Mouse (Mus musculus): ENCODE measurements around the gene Actr3.

The Actr3 gene

GRCm38 (mm10) chr1:125435369-125436135 lies at the start of gene Actr3:
Actr3 (minus strand) TSS chr1:125435727.
- DNase-seq (ENCODE audit: low read depth), result peak; percentile 99

- DNase-seq (ENCODE audit: low read depth), result no peak
These were observed 47.1 kb upstream of the Actr3 start for GRCm38 (mm10) chr1:125482459-125483287.

GRCm38 (mm10) chr1:125481842-125482241 lies 46.3 kb upstream of the Actr3 start:
- DNase-seq (ENCODE audit: low read depth), result no peak

DNA sequence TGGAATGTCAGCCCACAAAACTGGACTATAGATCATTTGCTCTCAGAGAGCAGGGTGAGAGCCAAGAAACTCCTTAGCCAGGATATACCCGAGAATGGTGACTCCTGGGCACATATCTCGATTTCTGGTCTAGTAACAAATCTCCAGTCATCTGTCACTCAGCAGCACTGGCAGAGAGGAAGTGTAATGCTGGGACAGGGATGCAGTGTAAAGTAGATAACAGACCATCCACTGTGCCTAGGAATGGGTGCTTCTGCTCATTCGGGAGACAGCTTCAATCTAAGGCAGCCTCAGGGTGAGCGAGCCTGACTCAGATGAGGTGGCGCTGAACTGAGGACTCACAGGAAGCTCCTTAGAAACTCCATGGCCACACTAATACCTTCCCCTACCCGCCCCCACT lies 43.1 kb upstream of the Actr3 start:
- DNase-seq (ENCODE audit: low read depth), result no peak

DNA sequence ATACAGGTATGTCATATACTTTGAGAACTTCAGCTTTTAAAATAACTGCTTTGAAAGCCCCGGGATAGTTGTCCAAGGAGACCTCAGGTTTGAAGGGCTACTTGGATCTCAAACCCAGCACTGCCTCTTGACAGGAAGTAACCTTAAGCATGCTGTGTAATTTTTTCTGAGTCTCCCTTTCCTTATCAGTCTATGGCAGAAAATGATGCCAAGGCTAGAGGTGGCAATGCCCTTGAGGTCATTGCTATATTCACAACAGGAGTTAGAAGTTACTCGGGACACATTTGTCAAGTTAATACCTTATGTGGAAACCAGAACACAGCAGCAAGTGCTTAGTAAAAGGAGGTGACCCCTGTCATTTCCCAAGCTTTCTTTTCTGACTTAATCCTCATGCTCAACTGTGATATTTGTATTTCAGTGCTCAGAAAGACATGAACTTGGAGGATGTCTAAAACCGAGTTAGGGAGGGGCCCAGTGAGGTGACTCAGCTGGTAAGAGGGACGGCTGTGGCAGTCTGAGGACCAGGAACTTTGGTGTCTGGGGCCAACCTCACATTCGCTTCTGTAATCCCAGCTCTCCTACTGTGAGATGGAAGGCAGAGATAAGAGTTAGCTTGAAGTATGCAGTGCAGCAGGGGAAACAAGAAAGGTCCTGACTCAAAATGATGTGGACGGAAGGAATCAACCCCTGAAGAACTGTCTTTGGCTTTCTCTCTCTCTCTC lies 40.6 kb upstream of the Actr3 start:
- no peak for DNase-seq (ENCODE audit: low read depth)

DNA sequence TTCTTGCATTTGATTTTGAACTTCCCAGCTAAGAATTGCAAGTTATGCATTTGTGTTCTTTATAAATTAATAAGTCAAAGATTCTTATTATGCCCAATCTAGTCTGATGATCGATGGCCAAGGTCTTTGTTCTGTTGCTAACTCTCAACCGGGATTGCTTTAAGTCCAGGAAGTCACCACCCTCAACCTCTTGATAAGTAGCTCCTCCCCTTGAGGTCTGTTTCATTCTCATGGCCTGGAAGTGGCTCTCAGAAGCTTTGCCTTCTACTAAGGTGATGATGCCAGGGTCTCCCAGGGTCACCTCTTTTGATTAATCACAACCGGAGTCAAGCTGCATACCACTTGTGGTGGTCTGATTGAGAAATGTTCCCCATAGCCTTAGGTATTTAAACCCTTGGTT lies 38.3 kb upstream of the Actr3 start:
- DNase-seq (ENCODE audit: low read depth), result no peak

DNA sequence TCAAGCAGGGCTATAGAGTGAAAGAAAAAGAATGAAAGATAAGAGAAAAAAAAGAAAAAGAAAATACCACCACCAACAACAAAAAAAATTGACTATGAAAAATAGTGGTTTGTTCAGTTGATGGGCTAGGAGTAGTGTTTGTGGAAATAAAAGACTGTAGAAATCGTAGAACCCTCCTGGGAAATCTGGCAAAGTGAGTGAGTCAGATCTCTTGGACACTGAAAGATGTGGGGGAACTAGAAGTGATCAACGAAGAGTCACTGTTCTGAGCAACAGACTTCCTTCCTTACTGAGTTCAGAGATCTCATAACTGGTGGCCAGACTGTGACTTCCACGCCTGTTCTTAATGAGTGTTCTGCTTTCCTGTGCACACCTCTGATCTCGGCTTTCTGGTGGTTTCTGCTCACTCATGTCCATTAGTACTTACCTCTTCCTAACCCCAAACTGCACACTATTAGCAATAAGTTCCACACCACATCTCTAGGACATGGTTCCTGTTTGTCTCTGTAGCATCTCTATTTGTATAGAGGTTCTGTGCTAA lies 37.7 kb upstream of the Actr3 start:
- no peak for DNase-seq (ENCODE audit: low read depth)

DNA sequence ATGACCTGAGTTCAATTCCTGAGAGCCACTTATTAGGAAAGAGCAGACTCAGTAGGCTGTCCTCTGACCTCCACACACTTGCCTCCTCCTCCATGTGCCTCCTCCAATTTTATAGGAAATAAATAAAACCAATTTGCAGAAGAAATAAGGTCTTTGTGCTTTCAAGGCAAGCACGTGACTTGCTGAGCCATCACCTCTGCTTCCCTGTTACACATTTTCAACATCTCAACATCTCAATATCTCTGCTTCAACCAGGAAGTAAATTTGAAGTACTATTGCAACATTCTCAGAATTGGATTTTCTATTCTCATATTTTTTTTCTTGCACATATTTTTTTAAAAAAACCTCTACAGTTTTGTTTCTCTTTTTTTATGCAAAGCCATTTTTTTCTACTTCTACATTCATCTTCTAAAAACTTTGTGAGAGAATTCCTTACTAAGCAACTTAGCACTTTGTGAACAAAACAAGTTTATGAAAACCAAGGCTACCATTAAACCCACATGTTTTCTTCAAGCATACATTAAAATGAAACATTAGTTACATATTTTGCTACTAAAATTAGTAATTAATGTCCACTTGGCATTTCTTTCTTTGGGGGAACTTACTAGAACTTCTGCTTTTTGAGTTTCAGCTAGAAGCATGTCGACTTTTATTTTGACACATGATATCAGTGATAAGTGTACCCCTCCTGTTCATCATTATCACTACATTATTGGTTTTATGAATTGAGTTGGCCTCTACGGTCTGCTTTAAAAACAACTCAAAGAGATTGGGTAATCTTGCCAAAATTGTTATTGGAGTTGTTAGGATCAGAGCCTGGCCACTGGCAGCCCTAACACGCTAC lies 35.5 kb upstream of the Actr3 start:
- no peak for DNase-seq (ENCODE audit: low read depth)

GRCm38 (mm10) chr1:125467936-125468335 lies 32.4 kb upstream of the Actr3 start:
- DNase-seq (ENCODE audit: low read depth), result no peak

DNA sequence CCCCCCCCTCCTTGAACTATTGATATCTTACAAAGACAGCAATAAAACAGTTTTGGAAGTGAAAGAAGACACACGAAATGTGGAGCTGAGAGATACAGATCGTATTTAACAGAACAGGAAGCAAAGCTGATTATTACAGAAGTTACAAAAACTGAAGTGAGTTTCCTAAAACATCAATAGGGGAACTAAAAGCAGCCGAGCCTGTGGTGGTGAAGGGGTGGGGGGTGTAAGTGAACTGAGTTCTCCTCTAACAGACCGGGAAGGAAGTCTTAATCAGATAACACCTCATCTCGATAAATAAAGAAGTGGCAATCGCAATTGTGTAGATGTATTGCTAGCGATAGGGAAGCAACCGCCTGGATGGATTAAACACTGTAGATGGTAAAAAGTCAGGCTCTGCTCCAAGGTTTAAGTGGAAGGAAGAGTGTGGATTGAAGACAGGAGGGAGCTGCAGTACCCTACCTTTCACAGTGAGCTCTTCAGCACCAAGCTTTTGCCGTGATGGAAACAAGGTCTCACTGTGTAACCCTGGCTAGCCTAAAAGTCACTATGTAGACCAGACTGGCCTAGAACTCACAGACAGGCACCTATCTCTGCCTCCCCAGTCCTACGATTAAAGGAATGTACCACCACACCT lies 31.2 kb upstream of the Actr3 start:
- no peak for DNase-seq (ENCODE audit: low read depth)

DNA sequence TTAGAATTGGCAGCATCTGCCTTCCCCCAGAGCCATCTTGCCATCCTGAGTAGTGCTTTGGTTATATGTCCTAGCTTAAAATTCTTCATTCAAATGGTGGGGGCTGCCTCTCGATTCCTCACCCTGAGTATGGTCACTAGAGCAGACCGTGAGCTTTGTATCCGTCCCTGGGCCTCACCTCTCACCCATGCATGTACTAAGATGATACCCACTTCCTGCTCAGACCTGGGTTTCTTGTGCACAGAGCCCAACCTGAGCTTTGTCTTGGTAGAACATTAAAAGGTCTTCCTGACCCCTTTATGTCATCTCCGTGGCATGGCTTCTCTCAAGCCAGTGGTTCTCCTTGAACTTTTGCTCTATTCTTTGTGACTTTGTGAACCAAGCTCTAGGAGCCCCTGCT lies 28.5 kb upstream of the Actr3 start:
- DNase-seq (ENCODE audit: low read depth), result no peak

DNA sequence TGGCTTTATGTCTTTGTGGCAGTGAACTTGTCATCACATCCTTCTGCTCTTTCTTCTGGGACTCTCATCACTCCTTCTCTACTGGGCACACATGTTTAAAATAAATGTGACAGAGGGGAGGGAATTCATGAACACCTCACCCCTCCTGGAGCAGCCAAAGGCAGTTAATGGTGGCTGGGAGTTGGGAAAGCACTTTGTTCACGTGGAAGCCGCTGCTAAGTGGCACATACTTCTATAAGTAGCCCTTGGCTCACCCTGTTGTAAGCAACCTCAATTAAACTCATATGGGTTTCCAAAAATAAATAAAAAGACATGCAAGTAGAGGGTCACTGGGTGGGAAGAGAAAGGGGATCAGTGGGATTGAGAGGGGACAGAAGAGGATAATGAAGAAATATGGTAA lies 27.8 kb upstream of the Actr3 start:
- DNase-seq (ENCODE audit: low read depth), result no peak

- DNase-seq (ENCODE audit: low read depth), result no peak
These were observed 27.4 kb upstream of the Actr3 start for GRCm38 (mm10) chr1:125462917-125463316.

DNA sequence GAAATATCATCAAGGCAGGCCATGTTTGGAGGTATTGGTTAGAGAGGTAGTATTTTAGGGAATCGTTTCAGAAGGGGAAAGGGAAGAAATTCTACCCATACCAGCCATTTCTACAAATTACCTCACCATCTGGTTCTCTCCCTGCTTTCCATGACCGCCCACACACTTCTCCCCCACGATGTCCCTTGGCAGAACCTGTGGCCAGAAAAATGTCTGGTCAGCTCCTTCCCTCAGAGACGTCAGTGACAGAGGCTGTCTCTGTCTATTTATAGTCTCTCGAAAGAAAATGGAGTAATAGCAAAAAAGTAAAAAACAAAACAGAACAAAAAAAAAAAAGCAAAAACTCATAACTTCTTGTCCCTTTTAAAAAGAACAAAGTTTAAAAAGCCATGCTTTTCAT lies 23.0 kb upstream of the Actr3 start:
- DNase-seq (ENCODE audit: low read depth), result no peak

DNA sequence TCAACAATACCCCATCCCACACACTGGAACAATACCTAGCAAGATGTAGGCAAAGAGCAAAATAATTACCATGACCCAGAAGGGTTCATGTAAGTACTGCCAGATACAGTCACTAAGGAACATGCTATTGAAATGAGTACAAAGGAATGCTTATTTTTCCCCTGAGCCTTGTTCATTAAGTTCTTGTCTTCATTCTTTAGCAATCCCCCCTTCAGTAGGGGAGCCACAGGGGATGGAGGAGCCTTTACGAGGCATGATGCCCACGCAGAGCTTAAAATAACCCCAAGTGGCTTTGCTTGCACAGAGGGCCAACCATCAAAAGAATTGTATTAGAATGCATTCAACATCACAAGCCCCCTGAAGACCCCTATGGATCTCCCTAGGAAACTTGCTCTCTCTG lies 19.6 kb upstream of the Actr3 start:
- DNase-seq (ENCODE audit: low read depth), result no peak

DNA sequence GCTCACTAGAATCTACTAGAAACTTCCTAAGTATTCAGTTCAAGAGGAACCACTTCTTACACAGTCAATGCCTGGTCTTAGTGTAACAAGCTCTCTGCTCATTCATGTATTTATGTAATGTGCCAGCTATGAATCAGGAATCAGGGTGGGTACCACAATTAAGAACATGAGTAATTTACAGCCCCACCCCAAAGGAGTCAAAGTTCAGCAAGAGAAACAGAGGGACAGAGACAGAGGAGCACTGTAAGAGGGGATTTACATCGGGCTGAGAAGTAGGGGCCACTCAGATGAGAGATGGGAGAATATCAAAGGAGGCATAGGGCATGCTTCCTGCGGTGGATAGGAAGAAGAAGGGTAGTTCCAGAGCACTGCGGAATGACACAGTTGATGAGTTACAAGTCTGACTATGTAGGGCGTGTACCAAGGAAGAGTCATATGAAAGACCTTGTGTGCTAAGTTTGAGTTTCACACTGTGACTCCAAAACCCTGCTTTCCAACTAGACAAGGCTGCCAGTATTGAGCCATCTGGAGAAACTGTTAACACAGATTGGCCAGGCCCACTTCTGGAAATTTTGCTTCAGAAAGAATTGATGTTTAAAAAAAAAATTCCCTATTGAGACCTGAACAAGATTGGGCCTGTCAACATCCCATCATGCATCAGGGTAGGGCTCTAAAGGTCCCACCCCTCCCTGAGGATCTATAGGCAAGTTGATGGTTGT lies 14.9 kb upstream of the Actr3 start:
- no peak for DNase-seq (ENCODE audit: low read depth)

DNA sequence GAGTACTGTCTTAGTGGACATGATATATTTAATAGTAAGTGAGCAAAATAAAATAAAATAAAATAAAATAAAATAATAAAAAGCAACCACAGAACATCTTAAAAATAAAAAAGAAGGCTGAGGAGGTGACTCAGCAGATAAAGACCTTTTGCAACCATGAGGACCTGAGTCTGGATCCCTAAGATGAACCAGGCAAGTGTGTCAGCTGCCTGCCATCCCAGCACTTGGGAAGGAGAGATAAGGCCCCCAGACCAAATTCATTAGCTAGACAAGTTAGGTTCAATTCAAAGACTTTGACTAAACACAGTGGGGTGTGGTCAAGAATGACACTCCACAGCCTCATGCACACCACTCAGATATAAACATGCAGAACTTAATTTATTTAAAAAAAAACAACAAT lies 12.4 kb upstream of the Actr3 start:
- DNase-seq (ENCODE audit: low read depth), result no peak

- DNase-seq (ENCODE audit: low read depth), result no peak
These were observed 6.2 kb upstream of the Actr3 start for GRCm38 (mm10) chr1:125441679-125442078.

DNA sequence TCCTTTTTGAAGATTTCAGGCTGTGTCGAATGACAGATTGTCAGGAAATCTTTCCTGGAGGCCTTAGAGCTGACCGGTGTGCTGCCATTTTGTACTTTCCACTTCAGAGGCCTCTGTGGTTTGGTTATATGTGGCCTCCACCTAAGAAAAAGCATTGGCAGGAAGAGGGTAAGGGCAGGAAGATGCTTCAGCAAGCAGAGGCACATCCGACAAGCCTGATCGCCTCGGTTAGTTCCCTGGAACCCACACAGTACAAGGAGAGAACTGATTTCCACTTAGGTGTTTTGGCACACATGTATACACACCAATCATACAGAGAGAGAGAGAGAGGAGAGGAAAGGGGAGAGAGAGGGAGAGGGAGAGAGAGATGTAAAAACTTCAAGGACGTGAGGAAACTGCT lies 5.7 kb upstream of the Actr3 start:
- DNase-seq (ENCODE audit: low read depth), result no peak

DNA sequence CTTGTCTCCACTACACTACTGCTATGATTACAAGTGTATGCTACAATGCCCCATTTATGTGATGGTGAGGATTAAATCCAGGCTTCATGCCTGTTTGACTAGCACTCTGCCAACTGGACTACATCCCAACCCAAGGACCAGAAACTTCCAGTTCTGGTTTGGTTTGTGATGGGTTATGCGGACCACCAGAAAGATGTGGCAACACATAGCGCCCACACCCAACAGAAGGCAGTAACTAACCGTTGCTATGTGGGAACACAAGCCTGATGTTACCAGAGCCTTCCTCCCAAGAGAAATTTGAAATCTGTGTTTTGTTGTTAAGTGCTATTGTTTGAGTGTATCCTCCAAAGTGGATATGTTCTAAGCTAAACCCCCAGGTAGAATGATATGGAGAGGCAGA lies 4.0 kb upstream of the Actr3 start:
- DNase-seq (ENCODE audit: low read depth), result no peak
